8 mouse cellular contexts compared by ENCODE assay signal in genomic region chr8:127065113-127065473, GRCm38 (mm10). TPM values are rescaled to one million over a fixed set of nuclear protein-coding genes. Genes with fewer than 3 reads are reported as not detected.
DNase-seq lines count a peak whose midpoint lies in the region; ATAC-seq and TF ChIP-seq lines count a peak whose summit lies in the region.

No protein-coding gene starts in this region.

- H3K36me3 ChIP-seq in kidney, postnatal 0 days (ENCODE audit: insufficient read depth, low read length) = no peaks in the 10 kb centered on the region
- H3K36me3 ChIP-seq in forebrain, embryonic 10.5 days (replicated peaks) = no peaks in the 10 kb centered on the region
- no peaks in the 10 kb centered on the region for H3K36me3 ChIP-seq in limb, embryonic 12.5 days
- no peaks in the 10 kb centered on the region for H3K36me3 ChIP-seq in neural tube, embryonic 15.5 days

- H3K9ac ChIP-seq in kidney, postnatal 0 days (ENCODE audit: low read depth, low read length) = peak overlapping the region; percentile 95
- peak overlapping the region; percentile 98 for H3K9ac ChIP-seq in limb, embryonic 12.5 days (replicated peaks)
- peak overlapping the region; percentile 84 for H3K9ac ChIP-seq in neural tube, embryonic 15.5 days (replicated peaks)

- H3K4me1 ChIP-seq in kidney, postnatal 0 days (replicated peaks; ENCODE audit: insufficient read depth, low read length) = 0 out of 2 replicates have a peak, but pooled peaks cover 13% of the 10 kb centered on the region
- H3K4me1 ChIP-seq in forebrain, embryonic 10.5 days = peaks cover 57% of the 10 kb centered on the region
- H3K4me1 ChIP-seq in limb, embryonic 12.5 days (replicated peaks) = peaks cover 38% of the 10 kb centered on the region
- H3K4me1 ChIP-seq in neural tube, embryonic 15.5 days = peaks cover 38% of the 10 kb centered on the region

- H3K27me3 ChIP-seq in kidney, postnatal 0 days (ENCODE audit: insufficient read depth, low read length) = no peaks in the 10 kb centered on the region
- H3K27me3 ChIP-seq in forebrain, embryonic 10.5 days (ENCODE audit: poor library complexity, severe bottlenecking) = no peaks in the 10 kb centered on the region
- no peaks in the 10 kb centered on the region for H3K27me3 ChIP-seq in limb, embryonic 12.5 days
- no peaks in the 10 kb centered on the region for H3K27me3 ChIP-seq in neural tube, embryonic 15.5 days (replicated peaks)

- DNase-seq in kidney, postnatal 0 days (ENCODE audit: low spot score) = peak; percentile 24
- DNase-seq in kidney, postnatal 10 days = no peak
- DNase-seq in forebrain, embryonic 10.5 days (ENCODE audit: extremely low spot score, low spot score) = no peak
- no peak for DNase-seq in urinary bladder, adult 2 months (ENCODE audit: low spot score)
- DNase-seq in ovary, postnatal 36 days (ENCODE audit: low spot score) = no peak
- DNase-seq in layer of hippocampus, postnatal 25 days (ENCODE audit: extremely low spot score in 1 of 2, low spot score in 1 of 2) = no peak

- H3K4me3 ChIP-seq in kidney, postnatal 0 days (replicated peaks; ENCODE audit: low read depth, low read length) = peak overlapping the region; percentile 86
- H3K4me3 ChIP-seq in forebrain, embryonic 10.5 days = peak overlapping the region; percentile 97
- peak overlapping the region; percentile 94 for H3K4me3 ChIP-seq in limb, embryonic 12.5 days (replicated peaks)
- peak overlapping the region; percentile 80 for H3K4me3 ChIP-seq in neural tube, embryonic 15.5 days (replicated peaks)

- ATAC-seq in kidney, postnatal 0 days (replicated peaks; ENCODE audit: low FRiP score, low read depth) = no peak
- ATAC-seq in limb, embryonic 12.5 days (ENCODE audit: insufficient number of reproducible peaks, insufficient read depth, low FRiP score, low TSS enrichment, low read depth) = no peak
- ATAC-seq in neural tube, embryonic 15.5 days (ENCODE audit: low FRiP score) = no peak

- peak overlapping the region; percentile 97 for H3K27ac ChIP-seq in kidney, postnatal 0 days
- H3K27ac ChIP-seq in forebrain, embryonic 10.5 days = peak overlapping the region; percentile 99
- peak overlapping the region; percentile 99 for H3K27ac ChIP-seq in limb, embryonic 12.5 days
- H3K27ac ChIP-seq in neural tube, embryonic 15.5 days (replicated peaks) = peak overlapping the region; percentile 92

- no peak for TF ChIP-seq CTCF in kidney, postnatal 0 days (IDR thresholded peaks at IDR 0.05; ENCODE audit: low read depth)

- peak overlapping the region; percentile 71 for H3K4me2 ChIP-seq in kidney, postnatal 0 days (ENCODE audit: low read length)
- peak overlapping the region; percentile 64 for H3K4me2 ChIP-seq in limb, embryonic 12.5 days
- peak overlapping the region; percentile 64 for H3K4me2 ChIP-seq in neural tube, embryonic 15.5 days

- H3K9me3 ChIP-seq in kidney, postnatal 0 days (replicated peaks; ENCODE audit: low read length) = no peaks in the 10 kb centered on the region
- H3K9me3 ChIP-seq in forebrain, embryonic 10.5 days = no peaks in the 10 kb centered on the region
- H3K9me3 ChIP-seq in limb, embryonic 12.5 days = no peaks in the 10 kb centered on the region
- no peaks in the 10 kb centered on the region for H3K9me3 ChIP-seq in neural tube, embryonic 15.5 days (replicated peaks)

- WGBS in kidney, postnatal 0 days = 7% methylated on average over 10 of the region's 10 CpGs
- 2% methylated on average over 10 of the region's 10 CpGs for WGBS in forebrain, embryonic 10.5 days
- WGBS in limb, embryonic 12.5 days = 4% methylated on average over 10 of the region's 10 CpGs
- WGBS in neural tube, embryonic 15.5 days = 2% methylated on average over 10 of the region's 10 CpGs

RNA-seq across cellular contexts. Expression of gene Pard3, which starts 1.4 kb away (rescaled TPM):
- polyA plus RNA-seq in kidney, postnatal 0 days (2015; fragmentation: Nextera tagmentation; extraction: Ambion mirVana) = 23.1 and 23.2 TPM in 2 replicates
- 27.3 and 27.4 TPM in 2 replicates for polyA plus RNA-seq in forebrain, embryonic 10.5 days (2016; fragmentation: Nextera tagmentation; extraction: Ambion mirVana)
- polyA plus RNA-seq in limb, embryonic 12.5 days (2016; fragmentation: Nextera tagmentation; extraction: Ambion mirVana) = 50.6 and 53.3 TPM in 2 replicates
- 16.1 and 17.0 TPM in 2 replicates for polyA plus RNA-seq in neural tube, embryonic 15.5 days (2015; fragmentation: Nextera tagmentation; extraction: Ambion mirVana)
- 32.0 and 37.9 TPM in 2 replicates for polyA plus RNA-seq in urinary bladder, adult 2 months (2012; rRNA removed)
- 10 to 100 TPM; 21.8 to 22.7 TPM for total RNA-seq in layer of hippocampus, postnatal 25 days (2021)
